Mouse (Mus musculus) colon, adult 2 months (tissue): Measurements from ENCODE around the gene Atg4a. TPM values are rescaled to one million over a fixed set of nuclear protein-coding genes. Genes with fewer than 3 reads are reported as not detected.

Experiments
- polyA plus RNA-seq: library from polyadenylated mRNA; depleted of rRNA; stranded (reverse); fragments of >200 nt; gene quantifications from 2 replicates; pipeline ENCODE4 v1.2.3, GENCODE M21; 2012; rRNA removed

Atg4a gene
- 1.7 and 1.9 TPM in 2 replicates for polyA plus RNA-seq

DNA sequence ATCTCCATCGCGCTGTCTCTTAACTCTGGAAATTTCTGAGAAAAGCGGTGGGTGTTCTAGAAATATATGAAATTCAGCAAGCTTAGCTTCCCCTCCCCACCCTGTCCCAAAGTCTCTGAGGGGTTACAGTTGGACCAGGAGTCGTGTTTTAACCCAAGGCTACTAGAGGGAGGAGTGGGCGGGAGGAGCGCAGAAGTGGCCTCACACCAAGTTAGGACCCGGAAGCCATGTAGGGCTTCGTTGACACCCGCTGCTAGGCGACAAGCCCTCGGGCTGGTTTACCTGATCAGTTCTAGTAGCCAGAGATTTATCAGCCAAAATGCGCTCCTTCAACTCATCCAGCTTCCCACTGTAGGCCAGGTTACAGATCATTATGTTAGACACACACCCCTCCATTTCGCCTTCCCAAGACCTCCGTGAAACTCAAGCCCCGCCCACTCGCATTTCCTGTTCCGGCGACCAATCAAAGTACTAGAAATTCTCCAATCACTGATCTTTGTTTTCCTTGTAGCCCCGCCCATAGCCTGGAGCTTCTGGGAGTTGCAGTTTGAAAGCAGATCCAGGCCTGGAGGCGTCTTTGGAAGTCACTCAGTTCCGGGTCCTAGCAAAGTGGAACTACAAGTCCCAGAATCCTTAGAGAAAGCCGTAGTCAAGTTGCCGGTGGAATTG, at the start of gene Atg4a, which contains the start of gene Psmd10:
Atg4a (plus strand) TSS at position 636 of the 669 bp plus-strand sequence.
Psmd10 (minus strand) TSS at position 457 of the 669 bp plus-strand sequence.

DNA sequence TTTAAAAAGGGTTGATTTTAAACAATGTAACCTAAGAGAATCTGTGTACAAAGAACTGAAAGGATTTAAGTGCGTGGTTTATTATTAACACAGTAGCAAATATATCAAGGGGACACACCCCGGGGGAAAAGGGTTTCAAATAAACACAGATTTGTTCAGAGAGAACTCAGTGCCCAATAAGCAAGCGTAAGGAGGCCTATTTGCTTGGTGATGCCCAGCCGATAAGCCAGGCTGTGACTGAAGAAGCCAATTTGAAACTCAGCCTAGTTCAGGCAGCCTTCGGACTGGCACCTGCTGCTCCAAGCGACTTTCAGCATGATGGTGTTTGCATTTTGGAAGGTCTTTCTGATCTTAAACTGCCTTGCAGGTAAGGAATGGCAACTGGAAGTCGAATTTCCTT, 49.3 kb upstream of the Atg4a start, which contains the start of gene Vsig1:
Vsig1 (plus strand) TSS at position 249 of the 400 bp plus-strand sequence.

Other genes starting within 250 kb of the Atg4a start
- gene Tex13b, start 143.5 kb upstream of the Atg4a start, polyA plus RNA-seq: not detected in 2 replicates
- 3.0 and 4.7 TPM in 2 replicates for gene Vsig1, start 49.3 kb upstream of the Atg4a start, polyA plus RNA-seq
- gene Psmd10, start 179 bp upstream of the Atg4a start, polyA plus RNA-seq: 3.2 and 3.7 TPM in 2 replicates